Mouse (Mus musculus) forelimb bud, embryonic 11.5 days (tissue): ENCODE measurements around the gene Ak2.

Experiments
- DNase-seq: peaks from one replicate; pipeline ENCODE4 v3.0.0-alpha.2; 2012; ENCODE audit warnings: low read depth, low spot score

Ak2 gene

DNA sequence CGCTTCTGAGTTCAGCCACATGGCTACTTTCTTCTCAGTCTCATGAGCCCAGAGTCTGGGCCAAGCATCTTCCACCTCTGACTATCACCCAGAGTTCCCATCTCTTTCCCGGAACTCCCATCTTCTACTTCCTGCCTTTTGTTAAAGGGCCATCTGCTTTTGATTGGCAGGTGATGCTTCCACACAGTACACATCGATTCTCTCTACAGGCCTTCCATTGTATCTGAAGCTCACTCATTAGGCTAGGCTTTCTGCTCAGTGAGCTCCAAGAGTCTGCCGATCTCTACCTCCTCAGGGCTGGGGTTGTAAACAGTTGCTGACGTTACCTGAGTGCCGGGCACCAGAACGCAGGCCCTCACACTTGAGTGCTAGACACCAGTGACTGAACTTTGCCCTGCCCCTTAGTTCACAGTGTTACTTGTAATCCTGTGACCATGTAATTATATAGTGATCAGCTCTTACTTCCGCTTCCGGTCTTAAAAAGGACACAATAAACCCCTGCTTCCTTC is at the start of gene Ak2:
Gene Ak2 (plus strand): TSS at position 459 of the 509 bp plus-strand sequence.
- DNase-seq, result no peak

- DNase-seq, result no peak
Observed at GRCm38 (mm10) chr4:128942346-128942745, 49.4 kb upstream of the Ak2 start.

DNA sequence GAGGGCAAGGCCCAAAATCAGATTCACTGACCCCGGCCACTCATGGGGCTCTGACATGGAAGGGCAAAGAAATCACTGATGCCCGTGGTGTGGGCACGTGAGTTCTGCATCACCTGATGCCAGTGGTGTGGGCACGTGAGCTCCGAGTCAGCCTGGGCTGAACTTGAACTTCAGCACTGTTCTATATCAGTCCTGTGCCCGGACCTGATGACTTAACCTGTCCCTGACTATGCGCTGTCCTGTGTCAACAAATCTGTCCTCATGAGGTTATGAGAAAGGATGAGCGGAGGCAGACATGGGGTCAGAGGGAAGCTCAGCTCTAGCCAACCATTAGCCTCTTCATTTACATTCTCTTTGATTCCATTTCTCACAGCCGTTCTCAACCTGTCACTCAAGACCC is 45.0 kb upstream of the Ak2 start:
- no peak for DNase-seq

DNA sequence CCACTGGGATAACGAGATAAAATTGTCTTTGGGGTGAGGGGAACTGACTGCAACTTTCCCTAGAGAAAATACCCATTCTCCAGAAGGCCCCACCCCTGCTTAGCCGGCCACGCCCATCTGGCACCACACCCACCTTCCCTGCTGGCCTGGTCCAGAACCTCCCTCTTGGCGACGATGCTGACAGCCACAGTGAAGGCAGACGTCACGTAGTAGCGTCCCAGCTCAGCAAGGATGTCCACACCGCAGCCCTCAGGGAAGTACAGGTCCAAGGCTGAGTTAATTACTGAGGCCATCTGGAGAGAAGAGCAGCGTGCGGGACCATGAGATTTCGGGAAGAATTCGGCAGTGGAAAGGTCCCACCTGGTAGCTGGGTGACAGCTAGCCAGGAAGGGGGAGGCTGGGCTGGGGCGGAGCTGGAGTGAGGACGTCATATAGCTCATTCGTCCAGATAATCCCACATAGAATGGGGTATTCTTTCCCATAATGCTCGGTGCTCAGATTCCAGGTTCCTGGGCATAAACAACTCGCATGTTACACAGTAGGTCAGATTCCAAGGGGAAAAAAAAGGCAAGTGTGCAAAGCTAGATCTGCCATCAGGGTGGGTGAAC is 44.3 kb upstream of the Ak2 start:
- DNase-seq, result no peak

DNA sequence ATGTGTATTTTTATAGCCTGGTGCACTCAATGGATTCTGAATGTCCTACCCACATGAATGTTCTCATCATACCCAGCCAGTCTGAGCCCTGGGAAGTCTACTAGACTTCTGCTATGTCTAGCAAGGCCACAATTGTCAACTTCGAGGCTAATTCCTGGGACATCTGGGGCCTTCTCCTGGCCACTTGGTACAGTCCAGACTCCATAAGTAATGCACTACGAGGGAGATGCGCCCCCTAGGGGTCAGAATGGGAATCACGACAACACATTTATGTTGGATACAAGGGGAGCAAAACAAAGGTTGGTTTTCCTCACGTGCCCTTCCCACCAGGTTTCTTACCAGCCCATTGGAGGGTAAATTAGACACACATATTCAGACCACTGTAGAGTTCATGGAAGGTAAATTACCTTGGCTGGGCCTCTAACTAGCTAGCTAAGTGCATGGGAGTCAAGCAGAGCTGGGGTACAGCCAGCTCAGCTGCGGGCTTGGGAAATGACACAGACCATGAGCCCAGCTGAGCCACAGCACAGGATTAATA is 43.6 kb upstream of the Ak2 start:
- peak; percentile 59 for DNase-seq

- no peak for DNase-seq
Observed at GRCm38 (mm10) chr4:128949470-128950005, 42.2 kb upstream of the Ak2 start.

- no peak for DNase-seq
Observed at GRCm38 (mm10) chr4:128950461-128950860, 41.3 kb upstream of the Ak2 start.

GRCm38 (mm10) chr4:128953851-128954250 is 37.9 kb upstream of the Ak2 start:
- no peak for DNase-seq

GRCm38 (mm10) chr4:128957155-128957911 is 34.4 kb upstream of the Ak2 start:
- peak; percentile 56 for DNase-seq

DNA sequence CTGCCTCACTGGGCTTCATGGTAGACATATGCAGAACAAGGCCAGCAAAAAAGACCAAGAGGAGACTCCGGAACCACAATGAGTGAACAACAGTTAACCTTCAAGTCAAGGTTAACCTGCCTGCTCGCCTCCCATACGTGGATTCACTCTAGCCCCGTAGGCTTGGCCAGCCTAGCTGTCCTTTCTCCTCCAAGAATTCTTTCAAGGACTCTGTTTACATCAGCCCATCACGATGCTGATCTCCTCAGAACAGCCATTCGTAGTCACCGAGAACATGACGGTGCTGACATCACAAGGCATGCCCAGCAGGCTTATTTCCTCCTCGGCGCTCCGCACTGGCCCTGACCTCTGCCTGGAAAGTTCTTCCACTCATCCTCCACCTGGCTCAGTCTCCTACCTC is 33.6 kb upstream of the Ak2 start:
- no peak for DNase-seq

DNA sequence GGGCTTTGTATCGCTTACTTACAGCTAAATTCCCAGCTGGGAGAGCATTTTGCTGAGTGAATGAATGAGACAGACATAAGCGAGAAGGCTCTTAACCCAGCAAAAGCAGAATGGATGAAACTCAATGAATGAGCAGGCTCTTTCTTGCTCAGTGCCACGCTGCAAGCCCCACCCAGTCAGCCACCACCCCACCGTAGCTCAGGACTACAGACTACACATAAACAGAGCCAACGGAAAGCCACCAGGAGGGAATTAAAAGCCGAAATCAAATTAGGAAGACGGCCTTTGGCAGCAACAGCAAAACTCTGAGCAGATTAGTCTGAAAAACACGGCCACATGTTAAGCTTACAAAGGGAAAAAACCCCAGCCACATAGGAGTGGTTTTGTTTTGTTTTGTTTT is 32.9 kb upstream of the Ak2 start:
- no peak for DNase-seq

DNA sequence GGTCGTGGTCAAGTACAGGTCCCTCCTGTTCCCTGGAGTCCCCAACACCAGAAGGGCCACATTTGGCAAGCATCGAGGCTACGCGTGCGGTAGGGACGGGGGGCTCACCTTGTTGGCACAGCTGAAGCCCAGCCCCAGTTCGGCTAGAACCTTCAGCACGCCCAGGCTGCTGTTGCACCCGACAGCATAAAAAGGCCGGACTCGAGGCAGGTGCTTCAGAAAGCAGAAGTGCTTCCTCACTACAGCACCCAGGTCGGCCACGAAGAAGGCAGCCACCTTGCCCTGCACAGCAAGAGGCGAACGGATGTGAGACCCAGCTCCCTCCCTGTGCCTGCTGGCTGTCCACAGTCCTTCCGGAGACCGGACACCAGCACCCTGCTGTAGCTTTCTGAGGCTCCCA is 32.1 kb upstream of the Ak2 start:
- no peak for DNase-seq

- DNase-seq, result no peak
Observed at GRCm38 (mm10) chr4:128961301-128962028, 30.3 kb upstream of the Ak2 start.

DNA sequence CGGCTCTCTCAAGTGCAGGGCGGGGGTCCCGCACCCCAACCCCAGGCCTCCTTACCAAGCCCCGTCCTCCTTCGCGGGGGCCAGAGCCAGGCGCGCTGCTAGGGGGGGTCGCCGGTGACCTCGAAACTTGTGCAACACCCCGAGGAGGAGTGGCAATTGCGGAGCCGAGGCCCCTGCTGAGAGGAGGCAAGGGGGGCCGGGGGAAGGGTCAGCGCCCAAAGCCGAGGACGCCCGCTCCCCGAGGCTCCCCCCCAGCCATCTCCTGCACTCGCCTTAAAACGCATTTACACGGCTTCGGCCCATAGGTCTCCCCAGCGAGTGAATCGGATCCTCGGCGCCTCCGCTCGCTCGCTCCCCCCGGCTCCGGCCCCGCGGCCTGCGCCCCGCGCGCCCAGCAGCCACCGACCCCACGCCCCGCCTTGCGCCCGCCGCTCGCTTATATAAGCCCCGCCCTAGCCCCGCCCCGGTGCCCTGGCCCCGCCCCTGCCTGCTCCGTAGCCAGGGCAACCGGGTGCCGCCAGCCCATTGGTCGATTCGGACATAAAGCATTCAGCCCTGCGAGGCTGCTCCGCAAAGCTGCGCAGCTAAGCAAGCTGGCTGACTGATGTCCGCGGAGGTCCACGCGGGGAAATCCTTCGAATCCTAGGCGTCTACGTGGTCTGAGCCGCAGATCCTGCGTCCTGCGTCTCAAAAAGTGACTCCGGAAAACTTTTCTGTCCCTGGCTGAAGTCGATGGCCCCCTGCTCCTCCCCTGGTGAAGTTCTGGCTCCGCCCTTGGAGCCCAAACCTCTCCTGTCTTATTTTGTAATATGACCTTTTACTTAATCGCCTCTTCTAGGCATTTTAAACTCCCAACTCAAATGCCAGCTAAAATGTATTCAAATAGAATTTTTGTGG is 29.5 kb upstream of the Ak2 start, which contains the start of gene Azin2:
Gene Azin2 (minus strand): TSS at position 414 of the 897 bp plus-strand sequence.
- peak; percentile 91 for DNase-seq

DNA sequence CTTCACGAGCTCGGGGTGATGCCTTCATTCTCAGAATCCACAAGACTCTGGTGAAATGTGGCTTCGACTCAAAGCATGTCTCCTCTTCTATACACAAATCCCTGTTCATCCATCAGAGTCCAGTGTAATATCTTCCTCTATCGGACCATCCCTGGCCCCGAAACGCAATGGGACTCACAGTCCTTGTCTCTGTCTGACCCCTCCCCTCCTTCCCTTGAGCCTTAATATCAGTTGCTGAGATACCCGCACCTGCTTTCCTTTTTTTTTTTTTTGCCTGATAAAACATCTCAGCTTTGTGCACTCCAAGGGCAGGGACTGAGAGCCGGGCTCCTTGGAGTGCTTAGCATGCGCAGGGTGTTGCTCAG is 28.9 kb upstream of the Ak2 start:
- DNase-seq, result no peak

DNA sequence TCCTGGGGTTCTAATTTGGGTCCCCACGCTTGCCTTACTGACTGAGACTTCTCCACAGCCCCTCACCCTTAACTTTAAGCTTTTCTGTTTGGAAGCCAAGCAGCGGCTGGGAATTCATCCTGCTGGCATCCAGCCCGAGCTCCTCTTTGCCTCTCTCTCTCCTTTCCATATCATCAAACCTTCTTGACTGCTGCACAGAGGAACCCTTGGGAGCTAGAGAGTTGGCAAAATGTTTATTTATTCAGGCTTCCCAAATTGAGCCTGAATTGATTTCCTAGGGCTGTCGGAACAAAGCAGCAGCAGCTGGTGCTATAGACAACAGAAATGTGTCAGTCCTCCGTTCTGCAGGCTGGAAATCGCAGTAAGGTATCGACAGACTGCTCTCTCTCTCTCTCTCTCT is 25.0 kb upstream of the Ak2 start:
- DNase-seq, result no peak

DNA sequence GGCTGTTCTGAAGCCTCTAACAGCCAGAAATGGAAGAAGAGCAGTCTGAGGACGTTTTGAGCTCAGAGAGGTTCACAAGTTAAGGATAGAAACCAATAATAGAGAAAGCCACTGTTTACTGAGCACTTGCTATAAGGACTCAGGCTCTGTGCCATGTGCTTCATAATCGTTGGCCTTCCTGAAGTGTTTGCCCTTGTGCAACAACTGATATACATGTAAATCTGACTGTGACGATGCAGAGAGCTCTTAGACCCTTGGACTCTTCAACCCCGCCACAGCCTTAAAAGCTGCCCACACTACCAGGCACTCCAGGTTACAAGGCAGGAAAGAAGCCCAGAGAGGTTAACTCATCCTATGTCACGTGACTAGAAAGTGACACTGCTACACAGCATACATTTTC is 22.7 kb upstream of the Ak2 start:
- no peak for DNase-seq

DNA sequence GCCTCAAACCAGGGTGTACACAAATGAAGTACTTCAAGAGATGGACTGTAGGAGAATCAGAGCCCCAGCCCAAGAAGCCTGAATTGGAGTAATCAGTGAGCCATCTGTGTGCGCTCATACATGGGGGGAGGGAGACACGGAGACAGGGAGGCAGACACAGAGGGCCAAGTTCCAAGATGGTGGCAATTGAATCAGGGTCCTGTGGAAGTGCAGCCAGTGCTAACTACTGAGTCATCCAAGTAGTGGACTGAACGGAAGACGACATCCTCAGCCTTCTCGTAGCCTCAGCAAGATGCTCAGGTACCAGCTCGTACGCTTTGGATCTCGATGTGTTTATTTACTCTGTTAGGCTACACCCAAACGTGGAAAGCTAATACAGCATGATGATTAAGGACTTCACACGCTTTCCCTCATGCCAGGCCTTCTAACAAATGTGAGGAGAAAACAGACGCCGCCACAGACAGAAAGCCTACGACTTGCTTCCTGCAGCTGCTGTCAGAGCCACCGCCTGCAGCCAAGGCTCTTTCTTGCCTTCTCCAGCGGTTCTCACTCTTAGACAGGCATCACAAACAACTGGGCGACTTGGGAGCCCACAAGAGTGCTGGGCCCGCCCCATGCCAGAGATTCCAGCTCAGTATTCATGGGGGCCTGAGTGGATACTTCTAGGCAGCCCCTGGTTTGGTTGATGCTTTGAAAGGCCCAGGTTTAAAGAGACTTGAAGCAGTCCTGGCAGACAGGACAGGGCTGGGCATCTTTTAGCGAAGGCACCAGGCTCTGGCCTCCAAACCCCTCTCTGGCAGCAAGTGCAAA is 21.9 kb upstream of the Ak2 start:
- DNase-seq, result no peak

DNA sequence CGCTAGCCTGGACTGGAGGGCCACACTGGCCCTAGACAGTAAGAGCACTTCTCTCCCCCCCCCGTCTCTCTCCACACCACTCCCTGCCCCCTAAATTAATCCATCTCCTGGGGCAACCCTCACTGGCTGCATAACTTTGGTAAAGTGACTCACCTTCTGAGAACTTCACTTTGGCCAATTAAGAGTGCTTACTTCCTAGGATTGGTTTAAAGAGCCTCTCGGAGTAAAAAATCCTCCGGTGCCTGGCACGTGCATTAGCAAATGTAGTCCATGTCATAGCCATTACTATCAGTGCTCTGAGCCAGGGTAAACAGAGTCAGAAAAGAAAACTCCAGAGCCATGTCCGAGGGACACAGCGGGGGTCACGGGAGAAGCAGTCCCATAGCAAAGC is 21.3 kb upstream of the Ak2 start:
- DNase-seq, result no peak

- DNase-seq, result peak; percentile 72
Observed at GRCm38 (mm10) chr4:128971065-128971694, 20.6 kb upstream of the Ak2 start.
